Mouse (Mus musculus): Measurements from ENCODE around the gene Dclk3. TPM values are rescaled to one million over a fixed set of nuclear protein-coding genes. Genes with fewer than 3 reads are reported as not detected.

The Dclk3 gene
- polyA plus RNA-seq, 1 experiment, result 5.3 TPM

GRCm38 (mm10) chr9:111495561-111495960 is 56.7 kb downstream of the Dclk3 start:
- WGBS, result under 1% methylated on average over 5 of the region's 5 CpGs
- no peaks in the 10 kb centered on the region for H3K27me3 ChIP-seq (ENCODE audit: control insufficient read depth, insufficient read depth, low read length)
- peak; percentile 45 to 76 for DNase-seq
- H3K27ac ChIP-seq (ENCODE audit: insufficient read depth, low read length), result no peak overlapping the region
- TF ChIP-seq CTCF (IDR thresholded peaks at IDR 0.05; ENCODE audit: borderline replicate concordance, insufficient read depth, low read depth, low read length) (peak; percentile 97), POLR2A (IDR thresholded peaks at IDR 0.05; ENCODE audit: borderline replicate concordance, insufficient read depth, low read length) (no peak)
- H3K4me1 ChIP-seq (ENCODE audit: control insufficient read depth, insufficient read depth, low read length), result no peaks in the 10 kb centered on the region
- H3K4me3 ChIP-seq (replicated peaks; ENCODE audit: insufficient read depth, low read depth, low read length), result no peak overlapping the region

- Histone ChIP-seq H3K4me1 (ENCODE audit: control insufficient read depth, insufficient read depth, low read length) (no peaks in the 10 kb centered on the region), H3K27ac (ENCODE audit: insufficient read depth, low read length) (no peak overlapping the region), H3K4me3 (replicated peaks; ENCODE audit: insufficient read depth, low read depth, low read length) (no peak overlapping the region), H3K27me3 (ENCODE audit: control insufficient read depth, insufficient read depth, low read length) (no peaks in the 10 kb centered on the region)
- 32% methylated on average over 9 of the region's 9 CpGs for WGBS
- TF ChIP-seq CTCF (IDR thresholded peaks at IDR 0.05; ENCODE audit: borderline replicate concordance, insufficient read depth, low read depth, low read length) (peak; percentile 99), POLR2A (IDR thresholded peaks at IDR 0.05; ENCODE audit: borderline replicate concordance, insufficient read depth, low read length) (no peak)
- DNase-seq, result peak; percentile 72 to 80
Measured at GRCm38 (mm10) chr9:111497074-111497811, 58.4 kb downstream of the Dclk3 start.

- Histone ChIP-seq H3K27ac (ENCODE audit: insufficient read depth, low read length) (no peak overlapping the region), H3K4me1 (ENCODE audit: control insufficient read depth, insufficient read depth, low read length) (no peaks in the 10 kb centered on the region), H3K27me3 (ENCODE audit: control insufficient read depth, insufficient read depth, low read length) (no peaks in the 10 kb centered on the region), H3K4me3 (replicated peaks; ENCODE audit: insufficient read depth, low read depth, low read length) (no peak overlapping the region)
- TF ChIP-seq POLR2A (IDR thresholded peaks at IDR 0.05; ENCODE audit: borderline replicate concordance, insufficient read depth, low read length), result no peak
- TF ChIP-seq CTCF (IDR thresholded peaks at IDR 0.05; ENCODE audit: borderline replicate concordance, insufficient read depth, low read depth, low read length), result no peak
- 67% methylated on average over 9 of the region's 9 CpGs for WGBS
- no peak for DNase-seq
Measured at GRCm38 (mm10) chr9:111500211-111500610, 61.3 kb downstream of the Dclk3 start.

GRCm38 (mm10) chr9:111506075-111506474 is 67.2 kb downstream of the Dclk3 start:
- no peaks in the 10 kb centered on the region for H3K27me3 ChIP-seq (ENCODE audit: control insufficient read depth, insufficient read depth, low read length)
- TF ChIP-seq POLR2A (IDR thresholded peaks at IDR 0.05; ENCODE audit: borderline replicate concordance, insufficient read depth, low read length) (no peak), CTCF (IDR thresholded peaks at IDR 0.05; ENCODE audit: borderline replicate concordance, insufficient read depth, low read depth, low read length) (no peak)
- no peaks in the 10 kb centered on the region for H3K4me1 ChIP-seq (ENCODE audit: control insufficient read depth, insufficient read depth, low read length)
- WGBS, result 36% methylated on average over 3 of the region's 3 CpGs
- H3K4me3 ChIP-seq (replicated peaks; ENCODE audit: insufficient read depth, low read depth, low read length), result no peak overlapping the region
- no peak for DNase-seq
- H3K27ac ChIP-seq (ENCODE audit: insufficient read depth, low read length), result no peak overlapping the region

DNA sequence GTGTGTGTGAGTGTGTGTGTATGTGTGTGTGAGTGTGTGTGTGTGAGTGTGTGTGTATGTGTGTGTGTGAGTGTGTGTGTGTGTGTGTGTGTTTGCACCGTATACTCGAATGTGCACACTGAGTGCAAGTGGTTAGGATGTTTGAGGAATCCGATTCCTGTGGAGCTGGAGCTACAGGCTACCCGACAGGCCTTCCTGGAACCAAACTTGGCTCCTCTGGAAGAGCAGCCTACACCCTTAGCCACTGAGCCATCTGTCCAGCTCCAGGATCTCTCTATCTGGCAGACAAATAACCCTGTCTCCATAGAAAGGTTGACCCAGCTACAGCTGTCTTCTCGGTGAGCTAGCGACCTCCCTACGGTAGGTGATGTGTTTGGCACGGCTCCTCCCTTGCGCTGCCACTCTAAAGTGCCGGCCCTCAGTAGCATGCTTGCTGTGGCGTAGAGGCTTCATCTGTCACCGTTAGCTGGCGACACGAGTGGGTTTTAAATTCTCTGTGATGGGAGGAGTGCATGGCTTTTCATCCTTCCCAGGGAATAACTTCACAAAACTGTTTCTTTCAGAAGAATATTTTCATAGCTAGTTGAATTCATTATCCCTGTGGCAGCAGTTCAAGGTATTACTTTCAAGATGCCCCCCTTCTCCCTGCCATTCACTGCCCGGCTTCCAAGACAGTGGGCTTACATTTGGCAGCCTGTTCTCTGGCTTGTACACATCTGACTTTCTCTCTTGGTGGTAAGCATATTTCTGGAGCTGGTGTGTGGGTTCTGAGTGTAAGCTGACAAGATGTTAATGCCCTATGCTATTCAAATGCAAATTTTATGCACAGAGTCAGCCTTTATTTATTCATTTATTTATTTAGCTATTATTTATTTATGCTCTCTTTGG is 75.9 kb downstream of the Dclk3 start:
- TF ChIP-seq POLR2A (IDR thresholded peaks at IDR 0.05; ENCODE audit: borderline replicate concordance, insufficient read depth, low read length) (no peak), CTCF (IDR thresholded peaks at IDR 0.05; ENCODE audit: borderline replicate concordance, insufficient read depth, low read depth, low read length) (no peak)
- H3K27ac ChIP-seq (ENCODE audit: insufficient read depth, low read length), result no peak overlapping the region
- 11% methylated on average over 15 of the region's 15 CpGs for WGBS
- DNase-seq, result peak in 1 of 2 experiments; percentile 8
- 0 out of 2 replicates have a peak, but pooled peaks cover 3% of the 10 kb centered on the region for H3K4me1 ChIP-seq (ENCODE audit: control insufficient read depth, insufficient read depth, low read length)
- H3K27me3 ChIP-seq (ENCODE audit: control insufficient read depth, insufficient read depth, low read length), result no peaks in the 10 kb centered on the region
- H3K4me3 ChIP-seq (replicated peaks; ENCODE audit: insufficient read depth, low read depth, low read length), result no peak overlapping the region

GRCm38 (mm10) chr9:111515536-111515935 is 76.7 kb downstream of the Dclk3 start:
- Histone ChIP-seq H3K27me3 (ENCODE audit: control insufficient read depth, insufficient read depth, low read length) (no peaks in the 10 kb centered on the region), H3K27ac (ENCODE audit: insufficient read depth, low read length) (no peak overlapping the region), H3K4me3 (replicated peaks; ENCODE audit: insufficient read depth, low read depth, low read length) (no peak overlapping the region), H3K4me1 (ENCODE audit: control insufficient read depth, insufficient read depth, low read length) (0 out of 2 replicates have a peak, but pooled peaks cover 3% of the 10 kb centered on the region)
- DNase-seq, result no peak
- WGBS, result 91% methylated on average over 3 of the region's 3 CpGs
- TF ChIP-seq POLR2A (IDR thresholded peaks at IDR 0.05; ENCODE audit: borderline replicate concordance, insufficient read depth, low read length), result no peak
- TF ChIP-seq CTCF (IDR thresholded peaks at IDR 0.05; ENCODE audit: borderline replicate concordance, insufficient read depth, low read depth, low read length), result no peak

DNA sequence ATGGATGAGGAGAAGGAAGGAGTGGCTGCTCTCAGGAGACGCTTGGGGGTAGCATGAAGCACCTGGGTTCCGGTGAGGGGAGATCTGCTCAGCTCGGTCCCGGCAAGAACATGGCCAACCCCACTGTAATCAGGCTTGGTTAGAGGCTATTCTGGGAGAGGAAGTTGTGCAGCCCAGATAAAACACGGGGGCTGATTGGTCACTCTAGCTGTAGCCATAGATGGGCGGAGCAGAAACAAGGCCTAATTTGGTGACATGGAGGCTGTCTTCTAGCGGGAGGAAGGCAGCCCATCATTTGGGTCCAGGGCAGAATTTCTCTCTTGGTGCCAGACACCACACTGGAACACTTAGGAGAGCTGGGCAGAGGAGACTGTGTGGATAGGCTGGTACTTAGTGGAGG is 83.3 kb downstream of the Dclk3 start:
- H3K27me3 ChIP-seq (ENCODE audit: control insufficient read depth, insufficient read depth, low read length), result no peaks in the 10 kb centered on the region
- TF ChIP-seq CTCF (IDR thresholded peaks at IDR 0.05; ENCODE audit: borderline replicate concordance, insufficient read depth, low read depth, low read length) (no peak), POLR2A (IDR thresholded peaks at IDR 0.05; ENCODE audit: borderline replicate concordance, insufficient read depth, low read length) (no peak)
- WGBS, result 92% methylated on average over 7 of the region's 7 CpGs
- H3K27ac ChIP-seq (ENCODE audit: insufficient read depth, low read length), result no peak overlapping the region
- DNase-seq, result no peak
- no peaks in the 10 kb centered on the region for H3K4me1 ChIP-seq (ENCODE audit: control insufficient read depth, insufficient read depth, low read length)
- H3K4me3 ChIP-seq (replicated peaks; ENCODE audit: insufficient read depth, low read depth, low read length), result no peak overlapping the region
